Mouse (Mus musculus): ENCODE measurements around the gene Mrps18b. TPM values are rescaled to one million over a fixed set of nuclear protein-coding genes. Genes with fewer than 3 reads are reported as not detected.
"Not testable (repeated sequence)": the region's sequence is repeated elsewhere in the genome, so short reads cannot be mapped to it uniquely, and the experiment has no call there.

Gene Mrps18b
- polyA plus RNA-seq (2014; fragmentation: Nextera tagmentation; extraction: Ambion mirVana) = 65.8 and 67.0 TPM in 2 replicates

DNA sequence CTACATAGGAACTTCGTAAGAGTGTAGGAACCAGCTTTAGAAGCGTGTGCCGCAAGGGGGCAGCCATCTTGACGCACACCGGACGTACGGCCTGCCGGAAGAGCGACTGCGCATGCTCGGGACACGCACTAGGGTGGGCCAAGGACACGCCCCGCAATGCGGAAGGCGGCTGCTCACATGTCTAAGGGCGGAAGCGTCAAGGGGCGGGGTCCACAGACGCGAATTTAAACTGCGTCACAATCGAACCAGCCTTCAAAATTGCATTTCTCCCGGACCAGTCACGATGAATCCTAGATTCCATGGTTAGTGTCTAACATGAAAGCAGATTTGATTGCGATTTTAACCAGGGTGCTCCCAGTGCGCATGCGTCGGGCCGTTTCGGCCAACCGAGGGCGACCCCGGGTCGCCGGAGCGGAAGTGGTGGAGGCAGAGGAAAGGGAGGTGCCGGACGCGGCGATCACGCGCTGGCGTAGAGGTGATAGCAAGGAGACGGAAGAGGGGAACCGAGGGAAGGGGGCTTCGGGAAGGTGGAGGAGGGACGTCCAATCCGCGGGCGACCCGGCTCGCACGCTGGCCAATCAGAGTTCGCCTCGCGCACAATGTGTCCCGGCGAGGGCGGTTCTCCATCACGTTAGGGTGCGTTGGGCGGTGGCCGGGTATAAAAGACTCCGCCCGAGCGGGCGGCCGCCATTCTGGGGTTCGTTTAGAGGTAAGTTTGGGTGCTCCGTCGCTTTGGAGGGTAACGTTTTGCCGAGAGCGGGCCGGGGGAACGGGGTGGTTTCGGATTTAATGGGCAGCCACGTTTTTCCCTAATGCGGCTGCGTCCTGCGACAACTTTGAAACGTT is at the start of gene Mrps18b, which contains the start of gene Ppp1r10:
TSS of gene Mrps18b (minus strand) at position 93 of the 846 bp plus-strand sequence.
TSS of gene Ppp1r10 (plus strand) at position 138 of the 846 bp plus-strand sequence.
- ATAC-seq (ENCODE audit: insufficient number of reproducible peaks, insufficient read depth, low FRiP score, low read depth) = peak; percentile 92
- no peaks in the 10 kb centered on the region for H3K27me3 ChIP-seq (ENCODE audit: control insufficient read depth, insufficient read depth, low read length)
- no peaks in the 10 kb centered on the region for H3K9me3 ChIP-seq (ENCODE audit: control insufficient read depth, low read length)
- H3K36me3 ChIP-seq (ENCODE audit: control insufficient read depth, insufficient read depth, low read length) = peaks cover 40% of the 10 kb centered on the region
- peak within 1 kb of the TSS; percentile 75 to 91 for H3K4me3 ChIP-seq (ENCODE audit: control insufficient read depth in 1 of 2, insufficient read depth in 1 of 2, low read depth in 1 of 2, low read length in 2 of 2)
- peak within 1 kb of the TSS; percentile 96 to 98 for H3K27ac ChIP-seq (replicated peaks in 1 of 2; ENCODE audit: control insufficient read depth in 1 of 2, insufficient read depth in 1 of 2, low read depth in 2 of 2, low read length in 2 of 2)
- WGBS = under 1% methylated on average over 82 of the region's 83 CpGs
- peaks cover 6 to 32% of the 10 kb centered on the region in 2 experiments for H3K4me1 ChIP-seq (ENCODE audit: control insufficient read depth in 2 of 2, insufficient read depth in 2 of 2, low read length in 2 of 2)
- peak within 1 kb of the TSS; percentile 88 for H3K4me2 ChIP-seq (ENCODE audit: low read length)
- peak within 1 kb of the TSS; percentile 97 for H3K9ac ChIP-seq (ENCODE audit: low read length)

DNA sequence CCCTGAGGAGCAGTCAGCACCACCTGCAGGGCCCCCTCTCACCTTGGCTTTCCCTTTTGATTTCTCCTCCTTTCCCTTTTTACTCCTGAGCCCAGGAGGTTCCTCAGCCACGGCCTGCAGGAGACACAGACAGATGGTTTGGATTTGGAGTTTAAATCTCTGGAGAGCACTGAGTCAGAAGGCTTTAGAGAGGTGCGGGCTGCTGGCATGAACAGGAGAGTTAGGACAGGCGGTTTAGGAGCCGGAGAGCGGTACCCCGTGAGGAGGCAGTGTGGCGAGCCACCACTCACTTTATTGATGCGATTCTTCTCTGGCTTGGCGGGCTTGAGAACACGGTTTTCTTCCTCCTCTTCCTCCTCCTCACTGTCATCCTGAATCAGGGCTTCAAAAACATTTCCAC is 47.1 kb upstream of the Mrps18b start:
- no peak overlapping the region for H3K9ac ChIP-seq (ENCODE audit: low read length)
- peaks cover 2% of the 10 kb centered on the region in 2 experiments; a peak in 3 of 4 replicates for H3K4me1 ChIP-seq (ENCODE audit: control insufficient read depth in 2 of 2, insufficient read depth in 2 of 2, low read length in 2 of 2)
- H3K27me3 ChIP-seq (ENCODE audit: control insufficient read depth, insufficient read depth, low read length) = no peaks in the 10 kb centered on the region
- no peak for ATAC-seq (ENCODE audit: insufficient number of reproducible peaks, insufficient read depth, low FRiP score, low read depth)
- WGBS = 90% methylated on average over 10 of the region's 10 CpGs
- H3K9me3 ChIP-seq (ENCODE audit: control insufficient read depth, low read length) = no peaks in the 10 kb centered on the region
- peaks cover 86% of the 10 kb centered on the region for H3K36me3 ChIP-seq (ENCODE audit: control insufficient read depth, insufficient read depth, low read length)
- no peak overlapping the region for H3K4me3 ChIP-seq (ENCODE audit: control insufficient read depth in 1 of 2, insufficient read depth in 1 of 2, low read depth in 1 of 2, low read length in 2 of 2)
- H3K27ac ChIP-seq (replicated peaks in 1 of 2; ENCODE audit: control insufficient read depth in 1 of 2, insufficient read depth in 1 of 2, low read depth in 2 of 2, low read length in 2 of 2) = no peak overlapping the region
- H3K4me2 ChIP-seq (ENCODE audit: low read length) = no peak overlapping the region

DNA sequence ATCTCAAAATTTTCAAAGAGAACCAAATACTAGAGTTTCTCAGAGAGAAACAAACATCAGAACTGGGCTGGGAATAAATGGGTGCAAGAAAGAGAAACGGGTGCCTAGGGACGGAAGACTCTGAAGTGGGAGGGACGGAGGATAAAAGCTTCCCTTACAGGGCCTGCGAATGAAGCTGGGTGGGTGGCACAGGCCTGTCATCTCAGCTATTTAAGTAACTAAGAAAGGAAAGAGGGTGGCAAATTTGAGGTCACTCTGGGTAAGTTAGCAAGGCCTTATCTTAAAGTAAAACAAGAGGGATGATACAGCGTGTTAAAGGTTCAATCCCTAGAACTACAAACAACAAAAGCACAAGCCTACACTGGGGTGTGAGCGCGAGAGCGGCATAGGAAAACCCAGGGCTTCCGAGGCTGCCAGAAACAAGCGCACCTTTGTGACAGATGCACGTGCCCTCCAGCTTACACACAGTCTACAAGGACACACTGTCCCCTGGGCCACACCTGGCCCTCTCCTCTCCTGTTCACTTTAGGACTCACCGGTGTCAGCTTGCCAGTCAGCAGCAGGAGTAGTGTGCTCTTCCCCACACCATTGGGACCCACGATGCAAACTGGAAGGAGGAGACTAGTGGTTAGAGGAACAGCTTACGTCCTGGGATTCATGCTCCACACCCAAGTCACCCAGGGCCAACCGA is 42.5 kb upstream of the Mrps18b start:
- Histone ChIP-seq H3K4me3 (ENCODE audit: control insufficient read depth in 1 of 2, insufficient read depth in 1 of 2, low read depth in 1 of 2, low read length in 2 of 2) (no peak overlapping the region), H3K36me3 (ENCODE audit: control insufficient read depth, insufficient read depth, low read length) (peaks cover 86% of the 10 kb centered on the region), H3K9ac (ENCODE audit: low read length) (no peak overlapping the region), H3K4me2 (ENCODE audit: low read length) (no peak overlapping the region), H3K4me1 (ENCODE audit: control insufficient read depth in 2 of 2, insufficient read depth in 2 of 2, low read length in 2 of 2) (no peaks in the 10 kb centered on the region), H3K9me3 (ENCODE audit: control insufficient read depth, low read length) (no peaks in the 10 kb centered on the region), H3K27me3 (ENCODE audit: control insufficient read depth, insufficient read depth, low read length) (no peaks in the 10 kb centered on the region), H3K27ac (replicated peaks in 1 of 2; ENCODE audit: control insufficient read depth in 1 of 2, insufficient read depth in 1 of 2, low read depth in 2 of 2, low read length in 2 of 2) (no peak overlapping the region)
- WGBS = 92% methylated on average over 15 of the region's 15 CpGs
- no peak for ATAC-seq (ENCODE audit: insufficient number of reproducible peaks, insufficient read depth, low FRiP score, low read depth)

DNA sequence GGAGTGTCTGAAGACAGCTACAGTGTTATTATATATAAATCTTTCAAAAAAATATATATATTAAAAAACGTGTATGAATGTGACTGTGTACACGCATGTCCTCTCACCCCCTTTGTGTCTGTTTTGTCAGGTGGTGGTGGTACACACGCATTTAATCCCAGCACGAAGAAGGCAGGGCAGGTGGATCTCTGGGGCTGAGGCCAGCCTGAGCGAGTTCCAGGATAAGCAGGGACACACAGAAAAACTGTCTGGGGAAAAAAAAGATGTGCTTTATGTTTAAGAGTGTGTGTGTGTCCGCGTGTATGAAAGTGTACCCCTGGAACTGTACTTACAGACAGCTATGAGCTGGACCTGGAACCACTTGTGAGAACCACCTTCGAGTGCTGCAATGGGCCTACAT is 38.5 kb upstream of the Mrps18b start:
- 73% methylated on average over 8 of the region's 8 CpGs for WGBS
- Histone ChIP-seq H3K36me3 (ENCODE audit: control insufficient read depth, insufficient read depth, low read length) (peaks cover 46% of the 10 kb centered on the region), H3K4me2 (ENCODE audit: low read length) (no peak overlapping the region), H3K4me1 (ENCODE audit: control insufficient read depth in 2 of 2, insufficient read depth in 2 of 2, low read length in 2 of 2) (no peaks in the 10 kb centered on the region), H3K27ac (replicated peaks in 1 of 2; ENCODE audit: control insufficient read depth in 1 of 2, insufficient read depth in 1 of 2, low read depth in 2 of 2, low read length in 2 of 2) (no peak overlapping the region), H3K9me3 (ENCODE audit: control insufficient read depth, low read length) (no peaks in the 10 kb centered on the region), H3K9ac (ENCODE audit: low read length) (no peak overlapping the region), H3K4me3 (ENCODE audit: control insufficient read depth in 1 of 2, insufficient read depth in 1 of 2, low read depth in 1 of 2, low read length in 2 of 2) (no peak overlapping the region), H3K27me3 (ENCODE audit: control insufficient read depth, insufficient read depth, low read length) (no peaks in the 10 kb centered on the region)
- no peak for ATAC-seq (ENCODE audit: insufficient number of reproducible peaks, insufficient read depth, low FRiP score, low read depth)

DNA sequence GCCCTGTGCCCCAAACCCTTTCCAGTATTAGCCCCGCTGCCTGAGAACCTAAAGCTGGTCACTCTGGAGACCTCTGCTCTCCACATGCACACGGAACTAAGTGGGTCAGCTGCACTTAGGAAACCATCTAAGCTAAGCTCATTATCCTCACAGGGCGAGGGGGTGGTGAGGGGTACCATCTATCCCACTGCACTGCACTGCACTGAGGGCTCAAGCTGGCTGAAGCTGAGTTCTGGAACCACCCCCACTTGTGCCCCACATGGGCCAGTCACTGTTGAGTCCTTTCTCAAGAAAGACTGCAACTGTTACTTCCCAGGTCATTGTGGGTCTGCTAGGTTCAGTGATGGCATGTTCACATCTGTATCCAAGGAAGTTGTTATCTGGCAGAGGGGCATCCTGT is 36.4 kb upstream of the Mrps18b start:
- not testable (repeated sequence) for H3K9me3 ChIP-seq (ENCODE audit: control insufficient read depth, low read length); H3K27me3 ChIP-seq (ENCODE audit: control insufficient read depth, insufficient read depth, low read length); H3K4me2 ChIP-seq (ENCODE audit: low read length); H3K4me3 ChIP-seq (ENCODE audit: control insufficient read depth in 1 of 2, insufficient read depth in 1 of 2, low read depth in 1 of 2, low read length in 2 of 2); H3K27ac ChIP-seq (replicated peaks in 1 of 2; ENCODE audit: control insufficient read depth in 1 of 2, insufficient read depth in 1 of 2, low read depth in 2 of 2, low read length in 2 of 2); ATAC-seq (ENCODE audit: insufficient number of reproducible peaks, insufficient read depth, low FRiP score, low read depth); H3K9ac ChIP-seq (ENCODE audit: low read length); H3K4me1 ChIP-seq (ENCODE audit: control insufficient read depth in 2 of 2, insufficient read depth in 2 of 2, low read length in 2 of 2)
- H3K36me3 ChIP-seq (ENCODE audit: control insufficient read depth, insufficient read depth, low read length) = peaks cover 25% of the 10 kb centered on the region
- 64% methylated on average over 2 of the region's 3 CpGs for WGBS

DNA sequence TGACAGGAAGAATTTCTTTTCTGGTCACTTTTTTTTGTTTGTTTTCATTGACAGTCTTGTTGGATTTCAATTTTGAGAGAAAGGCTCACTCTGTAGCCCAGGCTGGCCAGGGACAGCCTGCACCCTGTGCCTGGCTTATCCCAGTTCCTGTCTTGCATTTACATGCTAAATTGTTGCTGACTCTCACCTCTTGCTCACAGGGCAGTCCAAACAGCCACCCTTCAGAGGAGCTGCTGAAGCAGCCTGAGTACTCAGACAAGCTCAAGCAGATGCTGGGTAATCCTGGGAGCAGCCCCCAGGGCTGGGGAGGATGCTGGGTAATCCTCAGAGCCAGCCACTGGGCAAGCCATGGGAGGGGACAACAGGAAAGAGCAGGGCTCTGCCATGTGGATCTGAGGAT is 34.8 kb upstream of the Mrps18b start:
- not testable (repeated sequence) for H3K36me3 ChIP-seq (ENCODE audit: control insufficient read depth, insufficient read depth, low read length); H3K27me3 ChIP-seq (ENCODE audit: control insufficient read depth, insufficient read depth, low read length); H3K9me3 ChIP-seq (ENCODE audit: control insufficient read depth, low read length); H3K4me2 ChIP-seq (ENCODE audit: low read length); H3K4me3 ChIP-seq (ENCODE audit: control insufficient read depth in 1 of 2, insufficient read depth in 1 of 2, low read depth in 1 of 2, low read length in 2 of 2); ATAC-seq (ENCODE audit: insufficient number of reproducible peaks, insufficient read depth, low FRiP score, low read depth); H3K27ac ChIP-seq (replicated peaks in 1 of 2; ENCODE audit: control insufficient read depth in 1 of 2, insufficient read depth in 1 of 2, low read depth in 2 of 2, low read length in 2 of 2); H3K4me1 ChIP-seq (ENCODE audit: control insufficient read depth in 2 of 2, insufficient read depth in 2 of 2, low read length in 2 of 2); H3K9ac ChIP-seq (ENCODE audit: low read length)

DNA sequence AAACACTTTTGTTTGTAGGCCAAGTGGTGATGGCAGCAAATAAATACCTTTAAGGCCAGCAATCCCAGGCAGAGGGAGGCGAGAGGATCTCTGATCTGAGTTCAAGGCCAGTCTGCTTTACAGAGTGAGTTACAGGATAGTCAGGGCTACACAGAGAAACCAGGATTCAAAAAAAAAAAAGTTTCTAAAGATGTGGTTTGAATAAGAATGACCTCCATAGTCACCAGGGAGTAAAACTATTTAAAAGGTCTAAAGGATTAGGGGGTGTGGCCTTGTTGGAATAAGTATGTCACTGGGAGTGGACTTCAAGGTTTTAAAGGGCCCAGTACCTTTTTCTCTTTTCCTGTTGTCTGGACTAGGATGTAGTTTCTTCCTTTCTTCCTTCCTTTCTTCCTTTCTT is 23.8 kb upstream of the Mrps18b start:
- H3K9ac ChIP-seq (ENCODE audit: low read length) = no peak overlapping the region
- no peak overlapping the region for H3K27ac ChIP-seq (replicated peaks in 1 of 2; ENCODE audit: control insufficient read depth in 1 of 2, insufficient read depth in 1 of 2, low read depth in 2 of 2, low read length in 2 of 2)
- no peak overlapping the region for H3K4me3 ChIP-seq (ENCODE audit: control insufficient read depth in 1 of 2, insufficient read depth in 1 of 2, low read depth in 1 of 2, low read length in 2 of 2)
- H3K4me2 ChIP-seq (ENCODE audit: low read length) = no peak overlapping the region
- no peak for ATAC-seq (ENCODE audit: insufficient number of reproducible peaks, insufficient read depth, low FRiP score, low read depth)
- WGBS = 50% methylated on average over 1 of the region's 1 CpGs
- no peaks in the 10 kb centered on the region for H3K36me3 ChIP-seq (ENCODE audit: control insufficient read depth, insufficient read depth, low read length)
- no peaks in the 10 kb centered on the region for H3K4me1 ChIP-seq (ENCODE audit: control insufficient read depth in 2 of 2, insufficient read depth in 2 of 2, low read length in 2 of 2)
- no peaks in the 10 kb centered on the region for H3K27me3 ChIP-seq (ENCODE audit: control insufficient read depth, insufficient read depth, low read length)
- 0 out of 2 replicates have a peak, but pooled peaks cover 2% of the 10 kb centered on the region for H3K9me3 ChIP-seq (ENCODE audit: control insufficient read depth, low read length)

Measured in heart, embryonic 14.5 days (tissue).